Comparison of ENCODE assay signal across 27 mouse cellular contexts in the genomic region with DNA sequence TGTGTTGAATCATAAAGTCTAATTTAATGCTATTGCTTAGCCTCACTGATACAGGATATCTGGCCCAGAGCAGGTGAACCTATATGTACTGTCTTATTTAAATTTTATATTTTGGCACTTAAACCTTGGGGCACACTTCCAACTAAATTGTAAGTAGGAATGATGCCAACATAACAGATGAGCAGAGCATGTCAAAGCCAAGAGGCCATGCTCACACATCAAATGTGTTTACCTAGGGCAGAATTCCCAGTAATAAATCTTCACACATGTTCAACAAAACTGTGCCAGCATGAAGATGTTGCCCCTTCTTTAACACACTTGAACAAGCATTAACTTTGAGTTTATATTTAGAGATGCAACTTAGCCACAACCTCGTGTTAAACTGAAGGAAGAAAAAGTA.
A peak's percentile ranks its signal among the peaks of the same experiment; 100 is the strongest.
DNase-seq lines count a peak whose midpoint lies in the region; ATAC-seq and TF ChIP-seq lines count a peak whose summit lies in the region.
"Had no signal": no experiment of that assay in that cellular context is flagged by ENCODE, and none has a peak within 500 bp of the region (broad histone marks: within the 10 kb centered on the region; RNA-seq: fewer than 3 reads in every experiment).

No protein-coding gene starts in this region.

- DNase-seq in 3T3-L1 (ENCODE audit: low read depth, low spot score) (peak; percentile 37), liver (no peak)
- peak; percentile 73 for DNase-seq in brain, embryonic 14.5 days (ENCODE audit: low read depth)
- peak; percentile 64 to 75 for DNase-seq in cerebellum, postnatal 10 days
- DNase-seq in left cerebral cortex, postnatal 25 days (ENCODE audit: low spot score in 2 of 2), result no peak
- DNase-seq in limb, embryonic 10.5 days (ENCODE audit: low spot score), result no peak
- DNase-seq: adrenal gland, postnatal 10 days; gastrocnemius, postnatal 14 days; heart, adult 11 months; heart, postnatal 10 days; kidney, adult 18-20 months; layer of hippocampus, adult 9-11 months; left cerebral cortex, postnatal 4 days; liver, postnatal 0 days; thymus, adult 18-20 months; thymus, postnatal 36 days had no signal

- no peaks in the 10 kb centered on the region for H3K9me3 ChIP-seq in forebrain, embryonic 13.5 days (replicated peaks)
- no peaks in the 10 kb centered on the region for H3K9me3 ChIP-seq in forebrain, embryonic 12.5 days
- H3K9me3 ChIP-seq in limb, embryonic 10.5 days (replicated peaks), result no peaks in the 10 kb centered on the region
- H3K9me3 ChIP-seq: embryonic facial prominence, embryonic 13.5 days; heart, embryonic 12.5 days; hindbrain, embryonic 10.5 days; neural tube, embryonic 15.5 days had no signal

- 71% methylated on average over 1 of the region's 1 CpGs for WGBS in forebrain, embryonic 13.5 days
- 70% methylated on average over 1 of the region's 1 CpGs for WGBS in forebrain, embryonic 12.5 days
- 84% methylated on average over 1 of the region's 1 CpGs for WGBS in limb, embryonic 10.5 days

- peak; percentile 38; the same call in 1 of the 2 replicates for ATAC-seq in forebrain, embryonic 13.5 days
- no peak for ATAC-seq in forebrain, embryonic 12.5 days (ENCODE audit: low FRiP score)
- ATAC-seq: activated CD4-positive, CD25-positive, alpha-beta regulatory T cell, adult 4 months; inflammation-experienced regulatory T-cells, adult 6 months; liver, postnatal 0 days; lung, postnatal 0 days had no signal

- no peak for TF ChIP-seq CTCF in brain, embryonic 14.5 days (IDR thresholded peaks at IDR 0.05; ENCODE audit: borderline replicate concordance, extremely low read depth, insufficient read depth, insufficient read length)

- intact Hi-C loops in left cerebral cortex, postnatal 25 days (cut with DNase I), result no loop called here

- no peaks in the 10 kb centered on the region for H3K4me1 ChIP-seq in forebrain, embryonic 13.5 days
- H3K4me1 ChIP-seq in forebrain, embryonic 12.5 days, result no peaks in the 10 kb centered on the region
- no peaks in the 10 kb centered on the region for H3K4me1 ChIP-seq in limb, embryonic 10.5 days
- H3K4me1 ChIP-seq: embryonic facial prominence, embryonic 13.5 days; heart, embryonic 12.5 days; hindbrain, embryonic 10.5 days; midbrain, embryonic 10.5 days; neural tube, embryonic 15.5 days had no signal

- H3K36me3 ChIP-seq in forebrain, embryonic 13.5 days (ENCODE audit: poor library complexity, severe bottlenecking), result no peaks in the 10 kb centered on the region
- no peaks in the 10 kb centered on the region for H3K36me3 ChIP-seq in forebrain, embryonic 12.5 days (replicated peaks)
- H3K36me3 ChIP-seq in limb, embryonic 10.5 days, result no peaks in the 10 kb centered on the region
- H3K36me3 ChIP-seq: embryonic facial prominence, embryonic 13.5 days; heart, embryonic 12.5 days; hindbrain, embryonic 10.5 days; midbrain, embryonic 10.5 days; neural tube, embryonic 15.5 days had no signal

- TF ChIP-seq POLR2A in brain, embryonic 14.5 days (IDR thresholded peaks at IDR 0.05; ENCODE audit: borderline replicate concordance, extremely low read depth, insufficient read depth, insufficient read length, poor library complexity, severe bottlenecking), result no peak

- no peak overlapping the region for H3K4me2 ChIP-seq in forebrain, embryonic 13.5 days
- H3K4me2 ChIP-seq in forebrain, embryonic 12.5 days, result no peak overlapping the region
- H3K4me2 ChIP-seq: embryonic facial prominence, embryonic 13.5 days; heart, embryonic 12.5 days; neural tube, embryonic 15.5 days had no signal

- H3K4me3 ChIP-seq in forebrain, embryonic 13.5 days, result no peak overlapping the region
- no peak overlapping the region for H3K4me3 ChIP-seq in forebrain, embryonic 12.5 days (replicated peaks)
- H3K4me3 ChIP-seq in limb, embryonic 10.5 days, result no peak overlapping the region
- H3K4me3 ChIP-seq: embryonic facial prominence, embryonic 13.5 days; heart, embryonic 12.5 days; hindbrain, embryonic 10.5 days; left cerebral cortex, adult 2 months; midbrain, embryonic 10.5 days; neural tube, embryonic 15.5 days had no signal

- H3K27ac ChIP-seq in forebrain, embryonic 13.5 days, result no peak overlapping the region
- H3K27ac ChIP-seq in forebrain, embryonic 12.5 days, result no peak overlapping the region
- no peak overlapping the region for H3K27ac ChIP-seq in limb, embryonic 10.5 days
- H3K27ac ChIP-seq: embryonic facial prominence, embryonic 13.5 days; hindbrain, embryonic 10.5 days; left cerebral cortex, adult 2 months; midbrain, embryonic 10.5 days; neural tube, embryonic 15.5 days had no signal

- no peaks in the 10 kb centered on the region for H3K27me3 ChIP-seq in forebrain, embryonic 13.5 days
- H3K27me3 ChIP-seq in forebrain, embryonic 12.5 days, result no peaks in the 10 kb centered on the region
- H3K27me3 ChIP-seq in limb, embryonic 10.5 days (ENCODE audit: low read depth, poor library complexity, severe bottlenecking), result no peaks in the 10 kb centered on the region
- H3K27me3 ChIP-seq: embryonic facial prominence, embryonic 13.5 days; heart, embryonic 12.5 days; neural tube, embryonic 15.5 days had no signal

- no peak overlapping the region for H3K9ac ChIP-seq in forebrain, embryonic 13.5 days
- no peak overlapping the region for H3K9ac ChIP-seq in forebrain, embryonic 12.5 days
- H3K9ac ChIP-seq: embryonic facial prominence, embryonic 13.5 days; heart, embryonic 12.5 days; liver, postnatal 0 days; neural tube, embryonic 15.5 days had no signal

Comparison
In these comparisons a context has a peak if more than half of its experiments do, and no peak if none do; other contexts are left out.
1. DNase-seq: peak in 3T3-L1 (single experiment), brain, embryonic 14.5 days (single experiment) and cerebellum, postnatal 10 days (2 of 2); none in left cerebral cortex, postnatal 25 days (0 of 2), liver (single experiment) and limb, embryonic 10.5 days (single experiment).